Comparison of ENCODE assay signal across 19 mouse cellular contexts in the genomic region with DNA sequence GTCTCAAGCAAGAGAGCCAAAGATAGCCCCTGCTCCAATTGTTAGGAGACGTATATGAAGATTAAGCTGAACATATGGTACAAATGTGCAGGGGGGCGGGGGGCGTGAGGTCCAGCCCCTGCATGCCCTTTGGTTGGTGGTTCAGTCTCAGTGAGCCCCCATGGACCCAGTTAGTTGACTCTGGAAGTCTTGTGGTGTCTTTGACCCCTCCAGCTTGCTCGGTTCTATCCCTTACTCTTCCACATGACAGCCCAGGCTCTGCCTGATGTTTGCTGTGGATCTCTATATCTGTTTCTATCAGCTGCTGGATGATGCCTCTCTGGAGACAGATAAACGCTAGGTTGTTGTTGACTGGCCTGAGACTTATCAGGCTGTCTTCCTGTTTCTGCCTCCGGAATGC.
"Had no signal": no experiment of that assay in that cellular context is flagged by ENCODE, and none has a peak within 500 bp of the region (broad histone marks: within the 10 kb centered on the region; RNA-seq: fewer than 3 reads in every experiment).

No protein-coding gene starts in this region.

- DNase-seq: liver, postnatal 0 days; lung, adult 2 months; lung, postnatal 4 days; retina, postnatal 1 day; right cerebral cortex, adult 18-20 months; right cerebral cortex, postnatal 25 days; right cerebral cortex, postnatal 4 days; spleen, adult 18-20 months; thymus, adult 18-20 months; thymus, postnatal 14 days; thymus, postnatal 36 days had no signal

- H3K4me1 ChIP-seq: lung, embryonic 15.5 days; midbrain, embryonic 10.5 days; midbrain, embryonic 13.5 days; neural tube, embryonic 13.5 days; neural tube, embryonic 15.5 days had no signal

- H3K36me3 ChIP-seq: lung, embryonic 15.5 days; midbrain, embryonic 10.5 days; midbrain, embryonic 13.5 days; neural tube, embryonic 13.5 days; neural tube, embryonic 15.5 days had no signal

- H3K27ac ChIP-seq: lung, embryonic 15.5 days; midbrain, embryonic 10.5 days; midbrain, embryonic 13.5 days; neural tube, embryonic 13.5 days; neural tube, embryonic 15.5 days had no signal

- H3K27me3 ChIP-seq: lung, embryonic 15.5 days; midbrain, embryonic 13.5 days; neural tube, embryonic 13.5 days; neural tube, embryonic 15.5 days had no signal

- H3K4me2 ChIP-seq: lung, embryonic 15.5 days; midbrain, embryonic 13.5 days; neural tube, embryonic 13.5 days; neural tube, embryonic 15.5 days had no signal

- H3K9ac ChIP-seq: liver, postnatal 0 days; lung, embryonic 15.5 days; midbrain, embryonic 13.5 days; neural tube, embryonic 13.5 days; neural tube, embryonic 15.5 days had no signal

- ATAC-seq: liver, postnatal 0 days; lung, postnatal 0 days; midbrain, embryonic 16.5 days had no signal

- H3K4me3 ChIP-seq: lung, embryonic 15.5 days; midbrain, embryonic 10.5 days; midbrain, embryonic 13.5 days; myocyte; neural tube, embryonic 13.5 days; neural tube, embryonic 15.5 days had no signal

- H3K9me3 ChIP-seq: lung, embryonic 15.5 days; midbrain, embryonic 10.5 days; midbrain, embryonic 13.5 days; neural tube, embryonic 13.5 days; neural tube, embryonic 15.5 days had no signal
